Mouse (Mus musculus) B cell, adult 2 months (primary cell): ENCODE results near the gene Ly86.

Experiments
- DNase-seq, 2 experiments: peaks; one replicate each; pipeline ENCODE4 v3.0.0; 2022

Gene Ly86

DNA sequence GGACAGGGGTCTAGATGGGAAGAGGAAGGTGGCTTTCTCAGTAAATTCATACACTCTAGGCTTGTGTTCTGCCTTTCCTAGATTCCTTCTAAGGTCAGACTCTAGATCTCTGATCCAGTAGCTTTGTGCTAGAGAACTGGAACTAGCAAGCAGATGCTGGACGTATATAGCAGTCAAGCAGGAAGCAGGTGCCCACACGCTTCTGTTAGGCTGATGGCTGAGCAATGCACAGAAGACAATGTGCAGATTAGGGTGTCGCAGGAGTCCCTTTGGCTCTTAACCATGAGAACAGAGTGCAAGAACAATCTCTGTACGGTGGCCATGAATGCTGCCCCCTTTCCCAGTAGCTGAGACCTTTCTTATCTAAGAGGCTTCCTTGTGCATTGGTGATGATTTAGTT, 9.4 kb downstream of the Ly86 start:
- DNase-seq: peak in 1 of 2 experiments; percentile 29

DNA sequence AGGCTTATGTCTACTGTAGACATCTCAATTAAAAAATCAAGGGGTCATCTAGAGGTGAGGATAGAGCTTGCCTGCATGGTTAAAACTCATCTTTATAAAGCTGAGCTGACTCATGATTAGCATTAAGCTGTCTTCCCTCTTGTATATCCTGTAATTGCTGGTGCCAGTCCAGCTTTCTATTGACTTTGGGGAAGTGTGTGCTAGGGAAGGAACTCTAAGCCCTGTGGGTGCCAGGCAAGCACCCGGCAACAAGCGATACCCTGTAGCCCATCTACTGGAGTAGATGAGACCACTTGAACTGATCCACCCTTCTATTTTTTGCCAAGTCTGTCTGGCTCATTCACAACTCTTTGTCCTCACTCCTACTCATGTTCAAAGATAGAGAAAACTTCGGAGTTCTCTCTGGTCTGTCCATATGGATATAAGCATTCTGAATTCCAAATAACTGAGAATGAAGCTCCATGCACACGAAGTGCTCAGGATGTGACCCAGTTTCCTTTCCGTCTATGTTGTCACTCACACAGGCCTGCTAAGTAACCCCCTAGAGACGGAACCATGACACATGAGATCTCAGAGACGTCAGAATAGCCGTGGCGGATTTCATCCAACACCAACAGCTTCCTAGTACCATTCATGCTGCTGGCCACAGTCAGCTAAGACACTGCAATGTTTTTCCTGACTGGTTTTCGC, 10.8 kb downstream of the Ly86 start:
- peak; percentile 52 to 61 for DNase-seq

DNA sequence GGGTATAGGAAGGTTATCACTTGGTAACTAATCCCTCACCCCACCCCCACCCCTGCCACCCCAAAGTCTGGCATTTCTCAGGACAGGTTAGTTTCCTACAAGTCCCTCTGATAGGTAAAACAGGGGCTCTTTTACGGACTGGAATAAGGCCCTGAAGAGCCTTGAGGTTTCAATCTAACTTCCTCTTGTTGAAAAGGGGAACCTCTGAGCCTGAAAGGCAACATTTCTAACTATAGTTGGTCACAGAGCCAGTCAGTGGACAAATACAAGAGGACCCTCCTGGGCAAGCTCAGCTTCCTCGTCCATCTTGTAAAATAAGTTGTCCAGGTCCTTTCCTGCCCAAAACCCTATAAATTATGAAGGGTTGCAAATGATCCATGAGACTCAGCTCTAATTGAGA, 11.5 kb downstream of the Ly86 start:
- peak; percentile 59 to 61 for DNase-seq

DNA sequence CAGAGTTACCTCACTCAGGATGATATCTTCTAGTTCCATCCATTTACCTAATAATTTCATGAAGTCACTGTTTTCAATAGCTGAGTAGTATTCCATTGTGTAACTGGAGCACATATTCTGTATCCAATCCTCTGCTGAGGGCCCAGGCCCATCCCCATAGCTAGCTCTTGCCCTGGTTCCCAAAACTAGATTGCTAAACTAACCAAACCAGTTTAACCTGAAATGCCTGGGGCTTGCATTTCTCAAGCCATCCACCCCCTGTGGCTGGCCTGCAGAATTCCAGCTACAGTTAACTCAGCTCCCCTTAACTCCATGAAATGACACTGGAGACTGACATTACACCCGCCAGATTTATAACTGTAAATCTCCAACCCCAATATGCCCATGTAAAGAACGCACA, 13.1 kb downstream of the Ly86 start:
- no peak for DNase-seq

DNA sequence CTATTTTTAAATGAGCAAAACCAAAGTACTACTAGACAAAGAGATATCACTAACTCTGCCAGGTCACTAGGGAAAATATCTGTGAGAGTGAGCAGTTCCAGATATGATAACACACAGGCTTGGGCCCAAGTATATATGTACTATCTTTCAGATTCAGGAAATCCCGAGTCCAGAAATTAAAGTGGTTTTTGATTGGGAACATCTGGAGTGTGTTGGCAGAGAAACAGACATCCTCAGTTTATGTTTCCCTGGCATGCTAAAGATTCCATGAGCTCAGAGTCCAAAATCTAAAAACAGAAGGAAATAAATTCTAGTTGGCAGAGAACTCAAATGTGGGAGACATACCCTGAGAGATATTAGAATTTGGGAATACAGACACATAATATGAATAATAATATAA, 16.2 kb downstream of the Ly86 start:
- no peak for DNase-seq

DNA sequence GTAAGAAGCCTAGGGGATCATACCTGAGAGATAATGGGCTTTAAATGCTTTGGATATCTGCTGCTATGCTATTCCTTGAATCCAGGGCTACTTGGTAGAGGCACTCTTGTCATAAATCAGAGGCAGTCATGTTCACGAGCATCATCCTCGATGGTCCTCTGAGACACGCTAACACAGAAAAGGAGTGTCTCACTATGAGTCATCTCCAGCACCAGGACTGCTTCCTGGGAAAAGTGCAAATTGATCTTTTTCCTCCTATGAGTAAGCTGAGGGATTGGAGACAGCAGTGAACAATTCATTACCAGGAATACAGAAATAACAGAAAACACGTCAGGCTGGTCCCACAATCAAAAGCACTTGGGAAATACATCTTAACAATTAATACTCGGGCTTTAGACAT, 19.3 kb downstream of the Ly86 start:
- no peak for DNase-seq

DNA sequence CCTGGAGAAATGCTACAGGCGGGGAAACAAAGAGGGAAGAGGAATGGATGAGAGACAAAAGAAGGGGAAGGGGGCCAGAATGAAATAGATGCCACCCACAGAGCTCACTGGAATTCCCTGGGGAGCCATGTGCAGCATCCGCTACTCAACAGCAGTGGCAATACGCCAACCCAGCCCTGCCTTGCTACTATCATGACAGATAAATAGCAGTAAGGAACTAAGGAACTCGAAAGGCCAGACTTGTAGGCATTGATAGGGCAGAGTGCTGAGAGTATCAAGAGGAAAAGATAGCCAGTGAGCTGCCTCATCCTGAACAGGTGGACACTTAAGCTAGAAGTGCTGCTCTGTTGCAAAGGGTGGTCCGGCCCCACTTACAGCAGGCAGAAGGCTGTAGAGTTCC, 31.4 kb downstream of the Ly86 start:
- no peak for DNase-seq

DNA sequence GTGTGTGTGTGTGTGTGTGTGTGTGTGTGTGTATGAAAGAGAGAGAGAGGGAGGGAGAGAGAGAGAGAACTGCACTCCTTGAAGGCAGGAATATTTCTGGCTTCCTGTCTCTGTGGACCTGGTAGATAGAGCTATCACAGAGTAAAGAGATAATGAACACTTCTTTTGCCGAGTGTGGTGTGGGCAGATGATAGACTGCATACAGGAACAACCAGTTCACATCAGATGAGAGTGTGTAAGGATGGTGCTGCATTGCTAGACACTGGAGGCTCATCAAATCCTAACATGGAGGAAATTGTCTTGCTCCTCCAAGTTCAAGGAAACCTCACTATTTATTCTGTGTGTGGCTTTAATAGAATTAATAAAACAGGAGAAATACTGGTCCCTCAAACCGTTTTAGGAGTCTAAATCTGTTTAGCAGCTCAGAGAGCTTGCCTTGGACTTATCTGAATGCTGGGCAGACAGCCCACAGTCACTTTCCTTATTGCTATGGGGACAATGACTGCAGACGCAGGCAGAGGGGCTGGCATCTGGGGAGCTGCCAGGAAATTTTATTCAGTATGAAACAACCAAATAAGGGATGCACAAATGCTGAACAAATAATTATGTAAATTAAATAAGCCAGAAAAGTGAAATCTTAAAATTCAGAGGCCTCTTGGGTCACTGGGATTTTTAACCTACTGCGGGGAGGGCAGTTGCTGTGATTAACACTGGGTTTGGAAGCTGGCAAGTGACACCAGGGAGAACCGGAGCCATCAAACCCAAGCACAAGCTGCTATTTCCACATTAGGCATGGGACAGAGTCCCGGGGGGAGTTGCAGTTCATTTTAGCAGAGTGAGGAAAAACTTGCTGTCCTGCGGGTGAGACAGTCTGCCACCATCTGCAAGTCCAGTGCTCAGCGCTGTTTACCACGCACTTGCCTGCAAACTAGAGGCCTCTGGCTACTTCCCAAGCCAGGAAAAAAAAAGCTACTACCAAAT, 43.5 kb downstream of the Ly86 start:
- DNase-seq: no peak

DNA sequence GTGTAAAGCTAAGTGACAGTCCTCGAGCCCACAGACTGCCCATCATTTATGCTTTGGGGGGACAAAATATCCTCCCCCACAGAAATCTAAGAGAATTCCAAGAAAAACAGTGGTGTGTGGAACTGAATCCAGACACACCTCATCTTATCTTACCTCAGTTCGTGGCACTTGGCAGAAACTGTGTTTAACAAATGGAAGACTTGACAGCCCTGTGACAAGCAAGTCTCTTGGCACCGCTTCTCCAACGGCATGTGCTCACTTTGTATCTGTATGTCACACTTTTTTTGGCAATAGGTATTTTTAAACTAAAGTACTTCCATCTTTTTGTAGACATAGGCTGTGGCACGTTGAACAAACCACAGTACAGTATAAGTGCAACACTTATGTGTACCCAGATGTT, 44.3 kb downstream of the Ly86 start:
- DNase-seq: no peak

DNA sequence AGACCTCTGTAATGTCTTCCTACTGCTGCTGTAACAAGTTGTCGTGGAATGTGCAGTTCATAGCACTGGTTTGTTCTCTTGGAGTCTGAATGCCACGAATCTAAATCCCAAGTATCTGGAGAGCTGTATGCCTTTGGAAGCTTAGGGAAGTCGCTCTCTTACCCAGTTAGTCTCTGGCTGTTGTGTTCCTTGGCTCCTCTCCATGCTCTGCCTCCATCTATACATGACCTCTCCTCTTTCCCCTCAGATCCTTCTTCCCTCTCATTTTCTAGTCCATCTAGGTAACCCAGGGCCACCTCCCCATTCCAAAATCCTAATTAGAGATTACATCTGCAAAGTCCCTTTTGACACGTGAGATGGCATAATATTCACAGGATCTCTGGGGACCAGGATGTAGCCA, 53.8 kb downstream of the Ly86 start:
- DNase-seq: no peak

DNA sequence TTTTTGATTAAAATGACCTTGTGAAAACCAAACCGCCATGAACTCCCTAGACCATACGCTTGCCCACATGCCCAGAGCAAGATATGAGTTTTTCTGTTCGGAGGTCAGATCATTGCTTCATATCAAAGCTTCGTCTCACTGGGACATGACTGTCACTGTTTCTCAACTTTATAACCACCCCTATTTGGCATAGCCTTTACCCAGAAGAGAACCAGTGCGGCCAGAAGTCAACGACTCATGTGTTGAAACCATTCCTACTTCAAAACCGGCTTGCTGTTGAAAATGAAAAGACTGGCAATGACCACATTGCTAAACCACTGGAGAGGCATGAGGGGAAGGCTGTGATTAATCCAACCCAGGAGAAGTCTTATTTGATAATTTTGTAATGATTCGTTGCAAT, 54.3 kb downstream of the Ly86 start:
- DNase-seq: no peak

DNA sequence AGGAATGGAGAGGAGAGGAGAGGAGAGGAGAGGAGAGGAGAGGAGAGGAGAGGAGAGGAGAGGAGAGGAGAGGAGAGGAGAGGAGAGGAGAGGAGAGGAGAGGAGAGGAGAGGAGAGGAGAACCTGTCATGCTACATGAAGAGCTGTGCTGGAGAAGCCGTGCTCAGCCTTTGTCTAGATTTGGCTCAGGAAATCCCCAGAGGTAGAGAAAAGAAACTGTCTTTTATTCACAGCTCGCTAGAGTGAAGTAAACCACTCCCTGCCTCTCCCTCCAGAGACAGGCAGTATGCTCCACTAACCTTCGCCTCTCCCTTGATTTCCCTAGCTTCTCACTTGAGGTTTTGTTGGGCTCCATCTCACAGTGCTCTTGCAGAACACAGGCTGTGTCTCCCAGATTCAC, 57.4 kb downstream of the Ly86 start:
- DNase-seq: peak in 1 of 2 experiments; percentile 7

DNA sequence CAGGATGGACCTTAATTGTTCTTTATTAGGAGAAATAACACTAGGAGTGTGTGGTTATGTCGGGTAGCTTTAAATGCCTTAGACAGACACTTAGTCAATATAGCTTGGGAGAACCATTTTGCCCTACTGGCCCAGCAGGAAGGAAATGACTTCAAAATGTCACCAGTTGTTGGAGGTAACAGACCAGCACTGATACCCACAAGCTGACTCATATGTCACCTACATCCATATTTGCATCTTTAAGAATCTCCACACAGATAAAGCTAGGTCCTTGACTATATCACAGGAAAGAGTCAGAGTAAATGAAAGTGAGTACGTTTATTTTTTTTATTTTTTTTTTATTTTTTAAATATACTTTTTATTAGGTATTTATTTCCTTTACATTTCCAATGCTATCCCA, 58.7 kb downstream of the Ly86 start:
- peak in 1 of 2 experiments; percentile 6 for DNase-seq

DNA sequence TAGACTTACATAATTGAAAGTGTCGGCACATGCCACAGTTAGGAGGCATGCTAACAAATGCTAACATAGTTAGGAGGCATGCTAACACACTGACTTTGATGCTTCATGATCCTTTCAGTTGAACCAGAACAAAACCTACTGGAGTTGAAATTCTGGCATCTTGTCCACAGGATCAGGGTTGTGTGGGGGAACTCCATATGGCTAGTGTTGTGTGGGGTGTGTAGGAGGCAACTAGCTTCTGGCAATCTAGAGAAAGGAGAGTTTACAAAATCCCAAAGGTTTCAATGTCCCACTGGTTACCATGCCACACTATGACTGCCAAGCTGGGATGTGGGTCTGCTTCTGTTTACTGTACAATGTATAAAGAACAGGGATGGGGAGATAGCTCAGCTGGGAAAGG, 70.7 kb downstream of the Ly86 start:
- no peak for DNase-seq

DNA sequence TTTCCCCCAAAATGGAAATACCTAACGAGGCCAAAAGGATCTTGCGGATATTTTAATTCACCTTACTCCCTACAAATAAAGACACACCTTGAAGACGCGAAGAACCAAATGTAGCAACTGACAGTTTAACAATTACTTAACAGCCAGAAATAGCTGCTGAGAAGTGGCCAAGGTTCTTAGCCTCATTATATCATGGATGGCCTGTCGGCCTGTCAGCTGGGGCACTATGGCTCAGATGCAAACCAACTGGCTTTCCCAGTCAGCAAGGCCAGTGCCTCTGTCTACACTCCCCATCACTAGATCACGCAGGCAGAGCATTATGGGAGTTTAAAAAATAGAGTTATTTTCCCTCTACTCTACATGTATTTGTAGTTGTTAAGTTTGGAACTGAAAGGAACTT, 78.4 kb downstream of the Ly86 start:
- no peak for DNase-seq

DNA sequence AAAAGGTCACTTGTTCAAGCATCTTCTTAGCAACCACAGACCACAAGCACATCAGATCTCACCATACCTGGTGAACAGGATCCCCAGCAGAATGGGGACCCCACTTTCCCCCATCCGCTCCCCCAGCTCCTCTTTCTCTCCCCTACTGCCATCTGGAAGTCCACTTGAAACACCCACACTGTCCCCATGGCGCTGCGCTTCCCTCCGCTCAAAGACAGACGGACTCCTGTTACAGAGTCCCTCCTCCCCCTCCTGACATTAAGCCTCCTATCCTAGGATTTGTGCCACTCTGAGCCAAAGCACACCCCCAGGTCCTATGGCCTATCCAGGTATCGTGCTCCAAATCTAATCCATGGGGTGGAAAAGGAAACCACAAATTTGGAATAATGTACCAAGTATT, 79.9 kb downstream of the Ly86 start:
- no peak for DNase-seq

DNA sequence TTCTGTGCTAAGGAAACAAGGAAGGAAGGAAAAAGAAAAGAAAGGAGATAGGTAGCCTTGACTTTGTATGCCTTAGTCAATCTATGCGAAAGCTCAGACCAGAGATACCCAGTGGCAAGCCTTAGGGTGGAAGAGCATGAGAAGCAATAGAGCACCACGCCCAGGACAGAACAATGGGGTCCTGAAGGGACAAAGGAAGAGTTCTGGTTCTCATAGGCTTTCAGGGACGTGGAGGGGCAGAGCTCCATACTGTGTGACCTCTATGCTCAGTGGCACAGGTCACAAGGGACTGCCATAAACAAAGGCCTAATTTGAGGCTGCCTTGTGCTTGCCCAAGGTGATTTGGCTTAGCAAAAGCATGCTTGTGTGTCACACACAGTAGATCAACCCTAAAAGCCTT, 80.4 kb downstream of the Ly86 start:
- DNase-seq: no peak

DNA sequence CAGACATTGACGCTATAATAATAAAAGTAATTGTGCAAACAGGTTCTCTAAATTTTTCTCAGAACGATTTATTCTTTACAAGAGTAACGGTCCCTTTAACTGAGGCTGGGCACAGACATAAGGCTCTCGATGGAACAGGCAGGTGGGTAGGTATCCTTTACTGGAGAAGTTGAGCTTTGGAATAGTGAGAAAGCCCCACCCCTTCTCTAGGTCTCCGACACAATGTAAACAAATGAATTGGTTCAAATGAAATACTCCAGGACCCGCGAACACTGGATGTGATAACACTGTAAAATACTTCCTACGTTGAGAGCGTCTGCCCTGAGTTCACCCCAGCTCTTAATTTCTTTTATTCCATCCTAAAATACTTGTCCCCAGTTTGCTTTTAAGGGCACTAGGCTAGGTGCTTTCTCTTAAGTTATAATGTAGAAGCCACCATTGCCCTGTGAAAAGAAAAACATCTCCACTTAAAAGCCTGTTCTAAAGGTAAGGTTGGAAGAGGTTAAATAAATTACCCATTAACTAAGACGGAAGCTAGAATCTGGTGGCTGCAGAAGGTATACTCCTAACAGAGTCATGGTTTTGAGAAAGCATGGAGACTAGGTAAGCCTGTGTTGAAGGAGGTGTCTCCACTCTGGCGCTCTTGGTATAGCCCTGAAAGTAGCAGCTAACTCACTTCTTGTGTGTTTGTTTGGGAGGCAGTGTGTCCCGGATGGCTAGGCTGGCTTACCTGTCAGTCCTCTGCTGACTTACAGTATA, 81.7 kb downstream of the Ly86 start:
- no peak for DNase-seq

DNA sequence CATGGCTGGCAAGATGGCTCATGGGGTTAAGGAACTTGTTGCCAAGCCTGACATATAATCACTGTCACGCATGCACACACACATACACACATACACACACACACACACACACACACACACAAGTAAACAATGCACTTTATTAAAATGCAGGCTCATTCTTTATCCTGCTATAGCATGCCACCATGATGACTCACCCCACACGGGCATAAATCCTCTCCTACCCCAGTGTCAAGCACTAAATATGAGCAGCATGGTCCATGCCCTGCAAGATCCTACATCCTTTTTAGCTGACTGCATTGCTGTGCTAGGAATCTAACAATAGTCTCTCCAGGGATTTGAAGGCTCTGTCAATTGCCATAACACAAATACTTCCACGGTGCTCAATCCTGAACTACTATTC, 83.5 kb downstream of the Ly86 start:
- DNase-seq: no peak

DNA sequence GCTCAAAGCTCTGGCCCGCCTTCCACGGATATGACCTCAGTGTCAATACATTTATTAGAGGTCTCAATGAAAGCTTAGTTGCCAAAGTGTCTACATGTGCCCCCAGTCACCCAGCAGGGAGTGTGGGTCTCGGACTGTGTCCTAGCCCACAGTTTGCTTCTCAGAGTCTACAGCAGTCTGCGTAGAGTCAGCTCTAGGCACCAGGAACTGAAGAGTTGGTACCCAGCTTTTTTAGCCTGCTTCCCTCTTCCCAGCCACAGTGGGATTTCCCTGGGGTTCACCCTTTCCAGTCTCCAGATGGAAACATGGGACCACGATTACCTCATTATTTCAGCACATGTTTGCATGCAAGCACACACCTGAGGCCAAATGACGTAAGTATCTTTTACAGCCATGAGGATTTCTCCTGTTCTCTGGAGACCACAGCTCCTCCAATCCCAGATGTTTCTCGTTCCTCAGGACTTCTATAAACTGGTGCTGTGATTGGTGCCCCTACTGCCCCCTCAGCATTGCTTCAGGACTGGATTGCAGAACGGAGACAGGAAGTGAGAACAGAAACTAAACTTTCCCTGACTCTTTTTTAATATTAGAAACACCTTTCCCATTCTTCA, 84.8 kb downstream of the Ly86 start:
- no peak for DNase-seq

DNA sequence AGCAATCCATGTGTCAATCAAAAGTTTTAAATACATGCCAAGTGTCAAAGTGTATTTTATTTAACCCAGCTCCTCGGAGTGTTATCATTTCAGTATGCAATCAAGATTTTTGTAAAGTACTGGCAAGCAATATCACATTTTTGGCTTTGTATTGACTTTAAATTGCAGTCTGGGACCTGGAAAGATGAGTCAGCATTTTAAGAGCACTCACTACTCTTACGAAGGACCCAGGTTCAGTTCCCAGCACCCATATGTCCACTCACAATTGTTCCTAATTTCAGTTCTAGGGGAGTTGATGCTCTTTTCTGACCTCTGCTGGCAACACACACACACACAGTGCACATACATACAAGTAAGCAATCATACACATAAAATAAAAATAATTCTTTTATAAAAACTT, 86.7 kb downstream of the Ly86 start:
- no peak for DNase-seq

DNA sequence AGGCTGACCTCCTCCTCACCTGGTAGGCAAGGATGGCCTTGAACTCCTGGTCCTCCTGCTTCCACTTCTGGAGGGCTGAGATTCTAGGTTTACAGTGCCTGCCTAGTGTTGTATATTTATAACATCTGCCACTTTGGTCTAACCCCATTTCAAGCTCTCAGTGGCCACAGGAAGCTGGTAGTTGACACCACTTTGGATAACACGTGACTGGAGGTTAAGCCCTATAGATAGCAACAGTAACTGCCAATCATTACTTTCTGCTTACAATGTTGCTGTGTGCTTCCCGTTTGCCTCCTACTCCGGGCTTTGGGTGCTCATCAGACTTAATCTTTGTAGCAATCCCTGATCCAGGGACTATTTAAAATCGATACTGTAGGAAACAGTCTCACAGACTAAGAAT, 87.6 kb downstream of the Ly86 start:
- DNase-seq: peak; percentile 17 to 21

DNA sequence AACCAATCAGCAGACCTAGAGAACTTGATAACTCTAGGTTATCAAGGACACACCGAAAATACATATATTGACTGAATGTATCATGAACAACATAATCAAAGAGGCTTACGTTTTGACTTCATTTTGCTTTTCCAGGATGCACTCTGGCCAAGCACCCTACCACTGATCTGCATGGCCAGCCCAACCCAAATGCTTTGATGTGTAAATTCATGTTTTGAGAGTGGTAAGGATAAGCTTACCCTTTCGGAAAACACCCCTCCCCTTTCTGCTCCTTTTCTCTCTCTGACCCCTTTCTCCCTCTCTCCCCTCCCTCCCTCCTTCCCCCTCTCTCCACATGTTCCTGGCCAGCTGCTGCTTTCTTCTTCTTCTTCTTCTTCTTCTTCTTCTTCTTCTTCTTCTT, 88.1 kb downstream of the Ly86 start:
- no peak for DNase-seq
